Mouse (Mus musculus) CH12F3 (cell line): ENCODE measurements around the gene Cmc2.

Experiments used
- in situ Hi-C: fragments of 300-500 bp; cut with MboI; formaldehyde crosslinking; loops from 2 replicates; pipeline ENCODE4 v1.14.3; 2020; ENCODE audit warnings: low sequenced_read_pairs

Cmc2 gene

DNA sequence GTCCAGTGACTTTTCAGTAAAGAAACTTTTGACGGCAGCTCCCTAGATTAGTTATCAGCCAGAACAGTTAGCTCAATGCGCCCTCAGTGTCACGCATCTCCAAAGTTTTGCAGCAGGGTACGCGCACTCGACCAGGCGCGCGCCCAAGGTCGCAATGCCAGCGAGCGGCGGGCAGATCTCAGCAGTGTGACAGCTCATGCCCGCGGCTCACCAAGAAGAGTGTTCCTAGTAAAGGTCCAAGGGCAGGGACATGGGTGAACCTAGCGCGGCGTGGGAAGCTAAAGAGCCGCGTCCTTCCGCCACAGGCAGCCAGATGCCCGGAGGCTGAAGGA, 284 bp downstream of the Cmc2 start:
- in situ Hi-C loops, result no loop called here

DNA sequence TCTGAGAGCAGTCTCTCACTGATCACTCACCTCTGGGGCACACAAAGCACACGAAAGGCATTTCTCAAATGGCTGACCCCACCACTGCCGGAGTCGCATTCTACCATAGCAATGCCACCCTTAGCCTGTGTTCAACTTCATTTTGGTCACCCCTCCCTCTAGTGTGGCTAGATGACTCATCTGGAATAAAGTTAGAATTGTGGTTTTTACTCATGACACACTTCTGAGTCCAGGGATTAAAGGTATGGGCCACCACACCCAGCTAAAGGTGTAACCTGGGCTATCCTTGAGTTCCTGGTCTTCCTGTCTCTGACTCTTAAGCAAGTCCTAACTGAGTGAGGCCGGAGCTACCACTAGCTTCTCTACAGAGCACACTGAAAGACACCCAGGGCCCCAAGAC, 15.4 kb downstream of the Cmc2 start:
- in situ Hi-C loops, result no loop called here

DNA sequence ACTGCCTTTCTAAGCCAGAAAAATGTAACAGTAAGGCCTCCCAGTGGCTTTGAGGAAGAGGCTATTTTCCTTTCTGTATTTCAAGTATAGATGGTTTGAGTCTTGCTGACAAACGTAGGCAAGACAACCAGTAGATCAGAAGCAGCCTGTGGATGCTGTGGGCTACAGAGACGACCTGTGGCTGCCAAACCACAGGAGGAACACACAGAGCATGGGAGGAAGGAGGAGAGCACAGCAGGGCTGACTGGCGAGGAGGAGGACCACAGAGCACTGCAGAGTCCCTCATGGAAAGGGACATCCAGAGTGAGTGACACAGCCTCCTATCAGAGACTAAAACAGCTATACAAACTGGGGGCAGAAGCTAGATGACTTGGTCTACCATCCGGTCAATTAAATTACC, 16.0 kb downstream of the Cmc2 start:
- in situ Hi-C loops, result no loop called here

DNA sequence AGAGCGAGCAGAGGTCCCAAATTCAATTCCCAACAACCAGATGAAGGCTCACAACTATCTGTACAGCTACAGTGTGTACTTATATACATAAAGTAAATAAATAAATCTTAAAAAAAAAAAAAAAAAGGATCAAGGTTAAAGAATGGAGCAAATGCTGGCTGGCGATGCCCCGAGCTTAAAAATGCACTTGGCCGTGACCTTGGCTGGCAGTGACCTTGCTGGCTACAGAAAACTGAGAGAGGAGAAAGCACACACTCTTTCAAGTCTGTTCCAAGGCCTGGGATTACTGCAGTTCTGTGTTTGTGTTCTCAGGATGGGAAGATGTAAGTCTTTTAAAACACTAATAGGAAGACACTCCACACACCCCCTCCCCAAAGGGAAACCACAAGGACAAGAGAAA, 16.5 kb downstream of the Cmc2 start:
- in situ Hi-C loops, result no loop called here

DNA sequence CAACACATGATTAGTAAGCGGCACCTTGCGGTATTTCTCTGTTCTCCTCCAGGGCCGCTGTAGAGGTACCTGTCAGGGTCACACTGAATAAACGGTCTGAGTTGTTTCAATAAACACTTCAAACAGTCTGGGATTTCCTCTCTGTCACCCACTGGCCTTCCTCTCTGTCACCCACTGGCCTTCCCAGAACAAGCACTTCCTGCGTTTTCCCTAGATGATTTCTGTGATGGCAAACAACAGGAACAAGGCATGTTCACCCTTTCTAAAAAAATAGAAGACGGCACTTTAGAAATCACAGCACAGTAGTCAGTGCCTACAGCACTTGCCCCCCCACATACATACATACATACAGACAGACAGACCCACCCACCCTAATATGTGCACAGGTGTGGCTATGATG, 25.7 kb downstream of the Cmc2 start:
- in situ Hi-C loops, result no loop called here

DNA sequence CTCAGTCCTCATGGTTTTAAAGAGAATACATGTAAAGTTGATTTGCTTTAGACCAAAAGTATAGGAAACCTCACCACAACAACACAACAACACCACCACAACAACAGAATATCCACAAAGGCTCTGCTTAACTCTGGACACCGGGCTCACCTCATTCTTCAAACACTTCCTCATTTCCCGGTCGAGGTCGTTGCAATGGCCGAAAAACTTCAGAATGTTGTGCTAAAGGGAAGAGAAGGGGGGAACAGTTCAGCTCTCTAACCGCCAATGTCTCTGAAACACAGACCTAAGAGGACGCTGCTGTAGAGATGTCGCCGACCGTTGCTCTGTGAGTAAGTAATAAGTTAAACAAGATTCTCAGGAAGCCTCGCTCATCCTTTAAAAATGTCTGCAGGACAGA, 27.3 kb downstream of the Cmc2 start:
- in situ Hi-C loops, result no loop called here

DNA sequence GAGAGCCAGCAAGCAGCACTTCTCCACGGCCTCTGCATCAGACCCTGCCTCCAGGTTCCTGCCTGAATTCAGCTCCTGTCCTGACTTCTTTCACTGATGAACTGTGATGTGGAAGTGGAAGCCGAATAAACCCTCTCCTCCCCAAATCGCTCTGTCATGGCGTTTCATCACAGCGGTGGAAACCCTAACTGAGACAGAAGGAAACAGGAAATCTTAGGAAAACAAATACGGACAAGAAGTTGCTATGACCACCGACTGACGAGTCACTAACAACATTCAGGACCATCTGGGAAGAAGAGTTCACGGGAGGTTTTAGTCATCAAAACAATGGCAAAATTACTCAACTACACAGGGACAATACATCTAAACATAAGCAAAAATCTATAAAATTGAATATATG, 28.6 kb downstream of the Cmc2 start:
- in situ Hi-C loops, result no loop called here

DNA sequence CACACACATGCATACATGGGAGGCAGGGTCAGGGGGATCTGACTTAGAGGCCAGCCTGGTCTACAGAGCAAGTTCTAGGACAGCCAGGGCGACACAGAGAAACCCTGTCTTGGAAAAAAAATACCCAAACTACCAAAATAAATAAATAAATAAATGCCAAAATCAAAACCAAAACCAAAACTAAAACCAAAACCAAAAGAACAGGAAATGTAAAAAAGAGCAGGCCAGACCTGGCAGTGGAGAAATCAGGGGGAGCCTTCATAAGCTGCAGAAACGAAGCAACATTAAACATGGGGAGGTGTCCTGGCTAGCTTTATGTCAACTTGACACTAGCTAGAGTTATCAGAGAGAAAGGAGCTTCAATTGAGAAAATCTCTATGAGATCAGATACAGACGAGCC, 29.1 kb downstream of the Cmc2 start:
- in situ Hi-C loops, result no loop called here

DNA sequence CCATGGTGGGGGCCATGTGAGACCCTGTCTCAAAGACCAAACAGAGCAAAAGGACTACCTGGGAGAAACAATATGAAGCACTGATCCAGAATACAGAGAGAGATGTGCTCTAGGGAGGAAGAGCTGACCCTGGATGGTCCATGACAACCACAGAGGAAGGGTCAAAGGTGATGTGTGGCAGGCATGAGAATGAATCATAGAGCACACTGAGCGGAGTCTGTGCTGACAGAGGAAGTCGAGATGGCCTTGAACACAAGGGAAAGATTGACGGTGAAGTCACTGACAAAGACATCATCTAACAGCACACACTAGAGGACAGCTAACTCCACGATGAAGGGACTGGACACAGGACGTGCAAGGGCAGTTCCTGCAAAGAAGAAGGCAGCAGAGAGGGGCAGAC, 29.8 kb downstream of the Cmc2 start:
- in situ Hi-C loops, result no loop called here

DNA sequence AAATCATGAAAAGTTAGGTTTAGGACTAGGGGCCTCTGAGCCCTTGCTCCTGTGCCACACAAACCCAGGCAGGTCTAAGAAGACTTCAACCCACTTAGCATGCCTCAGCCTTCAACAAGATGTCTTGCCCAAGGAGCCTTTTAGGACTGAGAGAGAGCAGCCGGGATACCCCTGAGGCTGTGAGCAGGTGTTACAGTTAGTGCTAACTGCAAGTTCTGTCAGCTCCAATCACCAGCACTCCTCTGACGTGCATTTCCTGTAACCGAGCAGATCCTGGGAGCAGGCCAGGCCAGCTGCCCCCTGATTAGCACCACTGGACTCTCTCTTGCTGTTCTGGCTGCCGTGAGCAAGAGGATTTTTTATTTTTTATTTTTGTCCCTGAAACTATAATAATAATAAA, 33.4 kb downstream of the Cmc2 start:
- in situ Hi-C loops, result no loop called here

DNA sequence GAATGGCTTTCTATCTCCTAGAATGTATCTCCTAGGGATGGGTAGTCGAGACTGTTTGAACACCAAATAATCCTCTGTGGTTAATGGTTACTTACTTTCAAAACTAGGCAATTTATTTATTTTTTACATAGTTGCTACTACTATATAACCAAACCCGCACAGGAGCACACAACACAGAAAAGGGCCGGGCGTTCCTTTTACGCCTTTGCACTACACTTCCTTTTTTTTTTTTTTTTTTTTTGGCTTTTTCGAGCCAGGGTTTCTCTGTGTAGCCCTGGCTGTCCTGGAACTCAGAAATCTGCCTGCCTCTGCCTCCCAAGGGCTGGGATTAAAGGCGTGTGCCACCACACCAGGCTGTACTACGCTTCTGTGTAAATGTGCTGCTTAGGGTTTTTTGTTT, 39.9 kb downstream of the Cmc2 start:
- in situ Hi-C loops, result no loop called here

DNA sequence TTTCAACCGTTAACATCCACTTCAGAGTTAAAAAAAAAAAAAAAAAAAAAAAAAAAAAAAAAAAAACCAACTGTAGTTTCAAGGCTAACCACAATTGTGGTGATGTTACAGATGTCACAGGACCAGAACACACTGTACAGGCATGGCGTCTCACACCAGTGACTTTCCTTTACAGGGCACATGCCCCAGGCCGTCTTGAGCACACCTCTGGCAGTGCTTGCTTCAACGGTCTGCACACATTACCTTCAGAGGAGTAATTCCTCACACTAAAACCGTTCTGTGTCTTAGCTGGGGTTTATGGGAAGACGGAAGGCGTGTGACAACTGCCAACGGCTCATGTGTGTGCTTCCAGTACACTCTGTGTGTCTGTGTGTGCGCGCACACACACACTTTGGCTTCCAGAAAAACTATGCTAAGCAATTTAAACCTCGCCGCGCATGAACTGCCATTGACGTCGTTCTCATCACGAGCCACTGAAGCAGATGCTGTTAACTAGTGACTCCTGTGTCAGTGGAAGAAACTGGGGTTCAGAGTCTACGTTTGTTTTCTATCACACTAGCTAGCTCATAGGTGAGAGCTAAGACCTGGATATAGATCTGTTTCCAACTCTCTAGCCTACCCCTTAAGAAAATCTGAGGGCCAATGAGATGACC, 45.3 kb downstream of the Cmc2 start:
- in situ Hi-C loops, result no loop called here

DNA sequence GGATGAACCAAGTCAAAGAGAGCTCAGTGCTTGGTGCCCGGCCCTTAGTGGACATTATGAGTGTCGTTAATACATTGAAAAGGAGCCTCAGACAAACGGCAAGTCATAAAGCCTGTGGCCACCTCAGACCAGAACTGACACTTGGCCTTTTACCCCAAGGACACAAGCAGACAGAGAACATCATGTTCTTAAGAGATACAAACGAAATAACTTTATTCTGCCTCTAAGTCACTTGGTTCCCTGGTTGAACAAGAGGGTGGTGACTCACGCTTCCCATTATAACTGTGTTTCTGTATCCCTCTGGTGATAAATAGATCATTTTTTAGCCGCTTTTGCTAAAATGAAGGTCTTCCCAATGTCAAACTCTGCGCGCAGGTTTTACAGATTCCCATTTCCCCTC, 47.3 kb downstream of the Cmc2 start:
- in situ Hi-C loops, result no loop called here

DNA sequence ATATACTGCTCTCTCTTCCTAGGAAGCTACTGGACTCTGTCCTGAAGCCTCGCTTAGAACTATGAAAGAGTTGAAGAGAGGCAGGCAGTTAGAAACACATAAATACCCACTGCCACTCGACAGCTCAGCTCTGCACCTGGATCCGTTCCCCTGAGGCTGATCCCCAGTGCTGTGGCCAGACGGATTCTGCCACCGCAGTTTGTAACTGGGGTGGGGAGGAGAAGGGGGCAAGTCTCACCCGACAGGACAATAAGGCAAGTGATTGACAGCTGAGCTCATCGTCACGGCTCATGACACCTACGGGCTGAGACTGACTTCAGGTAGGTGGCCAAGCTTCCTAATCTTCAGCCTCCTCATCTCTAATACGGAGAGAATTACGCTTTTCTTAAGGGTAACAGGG, 47.7 kb downstream of the Cmc2 start:
- in situ Hi-C loops, result no loop called here

DNA sequence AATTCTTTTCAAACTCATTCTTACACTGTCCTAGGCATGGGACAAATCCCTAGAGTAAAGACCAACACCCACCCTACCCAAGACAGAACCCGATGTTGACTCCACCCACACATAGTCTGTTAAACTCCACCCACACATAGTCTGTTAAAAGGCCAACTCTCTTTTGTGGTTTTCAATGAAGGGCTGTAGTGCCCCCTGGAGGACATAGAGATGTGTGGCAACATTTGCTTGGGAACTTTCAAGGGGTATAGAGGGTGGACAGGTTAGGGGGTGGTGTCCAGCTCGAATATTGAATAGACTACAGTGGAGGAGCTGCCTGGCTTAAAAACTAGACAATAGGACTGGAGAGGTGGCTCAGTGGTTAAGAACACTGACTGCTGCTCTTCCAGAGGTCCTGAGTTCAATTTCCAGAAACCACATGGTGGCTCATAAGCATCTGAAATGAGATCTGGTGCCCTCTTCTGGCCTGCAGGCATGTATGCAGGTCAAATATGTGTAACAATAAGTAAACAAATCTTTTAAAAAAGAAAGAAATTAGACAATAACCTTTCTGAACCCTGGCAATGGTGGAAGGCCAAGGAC, 48.4 kb downstream of the Cmc2 start:
- in situ Hi-C loops, result no loop called here

DNA sequence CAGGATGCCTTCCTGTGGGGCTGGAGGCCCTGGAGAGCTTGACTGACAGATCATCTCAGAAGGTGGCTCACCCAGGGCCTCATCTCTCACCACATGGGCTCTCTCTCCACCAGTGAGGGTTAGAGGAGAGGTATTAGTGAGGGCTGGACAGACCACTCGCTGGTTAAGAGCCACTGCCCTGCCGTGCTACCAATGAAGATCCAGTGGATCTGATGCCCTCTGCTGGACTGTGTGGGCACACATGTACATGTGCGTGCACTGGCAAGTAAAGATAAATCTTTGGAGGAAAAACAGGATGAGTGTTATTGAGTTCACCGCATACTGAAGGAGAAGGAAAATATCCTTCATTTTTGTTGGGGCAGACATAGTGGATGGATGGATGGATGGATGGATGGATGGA, 52.6 kb downstream of the Cmc2 start:
- in situ Hi-C loops, result no loop called here

DNA sequence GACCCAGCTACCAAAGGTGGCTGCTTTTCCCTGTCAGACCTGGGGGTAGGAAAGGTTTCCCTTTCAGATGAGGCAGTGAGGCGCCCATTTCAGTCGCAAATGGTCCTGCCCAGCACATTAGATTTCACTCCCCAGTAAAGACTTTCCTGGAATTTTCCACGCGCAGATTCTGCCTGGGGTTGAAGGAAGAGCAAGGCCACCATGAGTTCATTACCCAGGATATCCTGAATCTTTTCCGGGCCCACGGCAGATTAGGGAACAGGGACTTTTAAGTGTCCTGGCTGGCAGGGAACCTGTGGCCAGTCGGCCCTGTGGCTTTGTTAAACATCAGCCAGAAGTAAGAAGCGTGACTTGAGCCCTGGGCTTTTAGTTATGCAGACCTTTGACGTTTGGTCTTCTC, 53.9 kb downstream of the Cmc2 start:
- in situ Hi-C loops, result no loop called here

DNA sequence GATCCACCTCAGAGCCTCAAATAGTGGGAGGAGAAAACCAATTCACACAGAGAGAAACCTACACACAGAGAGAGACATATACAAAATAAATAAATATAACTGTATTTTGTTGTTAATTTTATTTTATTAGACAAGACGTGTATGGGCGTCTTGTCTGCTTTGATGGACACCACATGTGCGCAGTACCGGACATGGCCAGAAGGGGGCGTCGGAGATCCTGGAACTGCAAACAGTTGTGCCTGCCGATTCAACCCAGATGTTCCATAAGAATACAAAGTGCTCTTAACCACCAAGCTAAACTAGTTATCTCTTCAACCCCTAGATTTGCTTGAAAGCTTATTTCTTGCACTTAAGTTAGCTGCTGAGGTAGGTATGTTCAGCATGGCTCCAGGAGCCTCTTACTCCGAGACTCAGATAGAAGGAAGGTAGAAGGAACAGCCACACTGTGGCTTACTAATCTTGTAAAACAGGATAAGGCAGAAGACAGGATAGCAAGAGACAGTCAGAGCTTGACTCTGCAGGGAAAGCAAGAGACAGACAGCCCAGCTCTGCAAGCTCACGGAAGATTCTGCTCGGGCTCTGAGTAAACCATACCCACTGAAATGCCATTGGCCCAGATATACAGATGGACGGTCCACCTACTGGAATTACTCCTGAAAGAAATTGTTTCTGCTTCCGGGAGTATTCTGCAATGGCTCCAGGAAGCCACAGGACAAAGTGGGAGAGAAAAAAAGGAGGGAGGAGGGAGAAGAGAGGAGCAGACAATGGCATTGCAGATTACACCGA, 54.9 kb downstream of the Cmc2 start:
- in situ Hi-C loops, result no loop called here

DNA sequence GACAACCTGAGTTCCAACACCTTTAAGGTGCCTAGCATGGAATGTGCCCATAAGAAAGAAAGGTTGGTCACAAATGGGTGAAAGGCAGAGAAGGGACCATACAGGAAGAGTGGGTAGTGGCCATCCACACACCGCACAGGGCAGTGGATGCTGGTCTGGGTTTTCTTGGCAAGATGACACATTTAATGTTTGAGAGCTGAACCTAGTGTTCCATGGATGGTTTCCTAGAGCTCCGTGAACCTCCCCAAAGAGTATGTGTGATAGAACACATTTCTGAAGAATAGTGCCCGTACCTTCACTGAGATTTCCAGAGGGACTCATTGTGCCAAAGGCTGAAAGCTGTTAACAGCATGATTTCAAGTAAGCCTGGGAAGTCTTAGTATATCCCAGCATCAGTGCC, 56.7 kb downstream of the Cmc2 start:
- in situ Hi-C loops, result no loop called here

DNA sequence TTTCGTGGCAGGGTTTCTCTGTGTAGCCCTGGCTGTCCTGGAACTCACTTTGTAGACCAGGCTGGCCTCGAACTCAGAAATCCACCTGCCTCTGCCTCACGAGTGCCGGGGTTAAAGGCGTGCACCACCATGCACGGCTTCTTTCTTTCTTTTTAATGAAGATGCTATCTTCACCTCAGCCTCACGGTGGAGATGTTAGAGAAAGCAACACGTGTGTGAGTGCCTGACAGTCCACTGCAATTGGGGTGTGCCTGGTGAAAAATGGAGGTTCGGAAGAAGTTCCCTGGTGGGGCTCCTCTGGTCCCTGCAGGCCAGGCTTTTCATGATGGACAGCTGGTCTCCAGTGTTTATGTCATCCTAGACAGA, 57.2 kb downstream of the Cmc2 start:
- in situ Hi-C loops, result no loop called here

DNA sequence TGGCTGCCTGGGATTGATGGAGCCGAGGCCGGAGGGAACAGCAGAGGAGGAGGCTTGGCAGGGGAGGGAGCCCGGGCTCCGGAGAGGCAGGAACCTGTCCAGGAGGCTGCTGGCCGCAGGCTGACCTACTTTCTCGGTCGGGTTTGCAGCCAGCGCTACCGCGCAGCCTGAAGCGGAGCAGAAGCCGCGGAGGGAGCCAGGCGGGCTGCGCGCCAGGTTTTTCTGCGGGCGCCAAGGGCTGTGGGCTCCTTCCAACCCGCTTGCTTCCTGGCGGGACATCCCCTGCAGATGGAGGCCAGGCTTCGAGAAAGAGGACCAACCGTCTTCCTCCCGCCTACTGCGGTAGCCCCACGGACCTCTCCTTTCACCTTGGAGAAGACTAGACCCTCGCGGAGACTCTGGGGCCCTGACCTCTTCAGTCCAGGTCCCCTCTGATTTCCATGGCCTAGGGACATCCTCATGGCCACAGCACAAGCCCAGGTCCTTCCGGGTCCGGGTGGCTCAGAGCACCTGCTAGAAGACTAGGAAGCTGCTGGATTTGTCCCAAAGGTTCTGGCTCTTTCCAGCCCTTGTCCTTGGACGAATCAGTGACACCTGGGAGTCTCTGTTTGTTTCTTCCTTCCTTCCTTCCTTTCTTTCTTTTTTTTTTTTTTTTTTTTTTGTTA, 57.8 kb downstream of the Cmc2 start:
- in situ Hi-C loops, result no loop called here

DNA sequence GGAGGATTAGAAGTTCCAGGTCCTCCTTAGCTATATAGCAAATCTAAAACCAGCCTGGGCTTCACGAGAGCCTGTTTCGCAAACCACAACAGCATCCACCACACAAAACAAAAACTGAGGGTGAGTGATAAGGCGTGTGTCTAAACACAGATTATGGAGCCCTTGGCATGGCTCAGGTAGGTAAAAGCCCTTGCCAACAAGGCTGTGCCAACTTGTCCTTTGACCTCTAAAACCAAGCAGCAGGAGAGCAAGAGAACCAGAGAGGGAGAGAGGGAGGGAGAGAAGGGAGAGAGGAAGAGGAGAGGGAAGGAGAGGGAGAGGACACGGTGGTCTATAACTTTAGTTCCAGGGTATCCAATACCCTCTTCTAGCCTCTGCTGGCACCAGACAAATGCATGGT, 59.1 kb downstream of the Cmc2 start:
- in situ Hi-C loops, result no loop called here
